Mouse (Mus musculus) fat pad, adult 2 months (tissue): Measurements from ENCODE around the gene Slc4a5.
A peak's percentile ranks its signal among the peaks of the same experiment; 100 is the strongest.

Experiments used
- DNase-seq: peaks from one replicate; pipeline ENCODE4 v3.0.0-alpha.2; 2011; ENCODE audit warnings: low read depth, low spot score; ENCODE audit errors: extremely low read depth

The Slc4a5 gene

DNA sequence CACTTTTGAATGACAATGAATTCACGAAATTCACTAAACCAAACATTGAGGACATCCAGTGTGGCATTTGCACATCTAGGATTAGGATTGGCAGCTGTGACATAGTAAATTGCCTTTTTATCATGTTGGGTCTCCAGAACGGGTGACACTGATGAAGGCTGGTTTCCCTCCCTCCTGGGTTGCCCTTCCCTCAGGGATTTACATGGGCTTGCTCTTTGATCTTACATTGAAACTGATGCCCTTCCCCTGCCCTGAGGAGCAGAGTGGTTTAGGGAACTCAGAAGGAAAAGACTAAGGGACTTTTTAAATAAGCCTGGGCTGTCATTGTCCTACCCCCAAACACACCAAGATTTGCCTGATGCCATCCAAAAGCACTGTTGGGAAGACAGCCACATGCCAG is 11.9 kb downstream of the Slc4a5 start:
- no peak for DNase-seq

DNA sequence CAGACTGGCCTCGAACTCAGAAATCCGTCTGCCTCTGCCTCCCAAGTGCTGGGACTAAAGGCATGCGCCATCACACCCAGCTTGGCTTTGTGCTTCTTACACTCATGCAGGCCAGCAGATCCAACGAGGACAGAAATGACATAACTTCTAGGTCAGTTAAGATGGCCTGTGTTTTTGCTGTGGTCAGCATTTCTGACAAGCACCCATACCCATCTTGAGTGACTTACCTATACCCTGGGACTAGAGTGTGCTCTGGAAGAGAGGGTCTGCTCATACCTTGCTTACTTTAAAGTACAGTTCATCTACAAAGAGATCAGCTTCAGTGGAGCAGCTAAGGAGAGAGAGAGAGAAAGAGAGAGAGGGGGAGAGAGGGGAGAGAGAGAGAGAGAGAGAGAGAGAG is 13.7 kb downstream of the Slc4a5 start:
- no peak for DNase-seq

DNA sequence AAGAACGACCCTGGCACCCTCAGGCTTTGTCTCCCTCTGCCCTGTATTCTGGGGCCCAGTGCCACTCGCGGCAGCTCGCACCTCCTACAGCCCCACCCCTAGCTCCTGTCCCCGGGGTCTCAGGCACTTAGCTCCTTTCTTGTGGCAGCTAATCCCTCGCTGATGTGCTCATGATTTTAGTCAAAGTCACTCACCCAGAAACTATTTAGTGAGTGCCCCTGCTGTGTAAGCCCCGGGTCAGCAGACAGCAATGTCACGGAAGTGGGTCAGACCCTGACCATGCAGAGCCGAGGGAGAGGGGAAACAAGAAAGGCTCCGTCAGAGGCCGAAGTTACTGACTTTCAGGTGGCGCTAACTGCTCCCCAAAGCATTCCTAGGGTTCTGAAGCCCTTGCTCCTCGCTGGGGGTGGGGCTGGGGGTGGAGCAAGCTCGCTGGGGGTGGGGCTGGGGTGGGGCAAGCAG is 14.7 kb downstream of the Slc4a5 start:
- DNase-seq: no peak

DNA sequence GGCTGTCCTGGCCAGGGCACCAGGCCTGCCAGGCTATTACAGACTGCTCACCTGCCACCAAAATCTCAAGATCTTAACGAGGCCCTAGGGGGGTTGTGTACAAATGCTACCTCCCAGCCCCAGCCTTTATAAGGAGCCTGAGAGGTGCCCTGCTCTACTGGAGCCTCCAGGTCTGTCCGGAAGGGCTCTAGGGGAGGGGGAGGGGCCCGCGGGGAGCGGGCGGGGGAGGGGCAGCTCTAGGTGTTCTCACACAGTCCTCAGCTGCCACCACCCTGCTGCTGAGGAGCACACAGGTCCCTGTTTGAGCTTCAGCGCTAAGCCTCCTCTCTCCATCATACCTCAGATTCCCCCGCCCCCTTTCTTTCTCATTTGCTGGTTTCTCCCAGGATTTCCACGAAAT is 17.5 kb downstream of the Slc4a5 start:
- no peak for DNase-seq

DNA sequence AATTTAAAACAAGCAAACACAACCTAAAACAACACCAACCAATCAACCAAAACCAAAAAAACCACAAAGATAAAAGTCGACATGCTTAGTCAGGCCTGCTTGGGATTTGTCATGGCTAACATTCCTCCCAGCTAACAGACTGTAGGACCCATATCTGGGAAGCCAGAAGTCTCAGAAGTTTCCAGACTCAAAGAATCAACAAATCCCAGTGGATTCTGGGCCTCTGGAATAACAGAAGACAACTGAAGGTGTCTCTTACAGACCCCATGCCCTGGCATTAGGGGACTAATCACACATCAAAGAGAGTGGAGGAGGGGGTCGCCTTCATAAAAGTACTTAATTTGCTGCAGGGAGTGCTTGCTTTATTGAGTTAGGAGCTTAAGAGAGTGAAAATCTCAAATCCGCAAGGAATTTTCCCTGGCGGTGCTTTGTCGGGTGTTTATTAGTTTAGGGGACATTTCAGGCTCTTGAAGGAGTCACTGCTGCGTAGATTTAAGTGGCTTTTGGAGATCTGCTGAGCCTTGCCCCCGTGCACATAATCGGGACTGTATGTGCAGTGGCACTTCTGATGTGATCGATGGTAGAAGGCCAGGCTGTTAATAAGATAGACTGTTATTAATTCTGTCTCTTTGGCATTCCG is 24.9 kb downstream of the Slc4a5 start:
- no peak for DNase-seq

DNA sequence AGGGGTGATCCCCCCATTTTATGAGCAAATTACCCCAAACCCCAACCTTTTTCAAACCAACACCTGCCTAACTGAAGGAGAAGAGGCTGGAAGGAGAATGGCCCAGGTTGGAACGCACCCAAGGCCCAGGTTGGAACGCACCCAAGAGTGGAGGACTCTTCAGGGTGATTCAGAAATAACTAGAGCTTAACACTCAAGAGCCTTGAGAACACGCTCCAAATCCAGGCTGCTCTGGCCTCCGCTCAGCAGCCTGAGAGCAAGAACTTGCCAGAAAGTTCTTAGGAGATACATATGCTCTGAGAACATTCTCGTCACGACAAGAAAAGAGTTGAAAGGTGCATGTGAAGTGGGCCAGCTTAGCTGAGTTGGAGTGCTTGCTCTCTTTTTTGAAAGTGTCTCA is 25.5 kb downstream of the Slc4a5 start:
- no peak for DNase-seq

DNA sequence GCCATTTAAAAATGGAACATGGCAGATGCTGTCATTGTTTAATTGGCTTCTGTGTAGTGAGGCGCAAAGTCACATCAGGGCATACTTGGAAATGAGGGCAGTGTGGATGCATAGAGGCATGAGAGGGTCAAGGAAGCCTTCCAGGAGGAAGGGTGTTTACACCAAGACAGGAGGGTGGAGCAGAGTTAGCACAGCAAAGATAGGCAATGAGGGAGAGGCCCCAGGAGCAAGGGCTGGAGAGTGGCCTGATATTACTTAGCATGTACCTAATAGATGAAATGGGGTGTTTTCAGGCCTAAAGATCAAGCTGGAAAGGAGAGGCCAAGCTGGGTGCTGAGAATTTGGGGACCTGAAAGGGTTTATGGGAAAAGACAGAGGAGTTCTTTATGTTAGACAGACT is 26.4 kb downstream of the Slc4a5 start:
- DNase-seq: no peak

DNA sequence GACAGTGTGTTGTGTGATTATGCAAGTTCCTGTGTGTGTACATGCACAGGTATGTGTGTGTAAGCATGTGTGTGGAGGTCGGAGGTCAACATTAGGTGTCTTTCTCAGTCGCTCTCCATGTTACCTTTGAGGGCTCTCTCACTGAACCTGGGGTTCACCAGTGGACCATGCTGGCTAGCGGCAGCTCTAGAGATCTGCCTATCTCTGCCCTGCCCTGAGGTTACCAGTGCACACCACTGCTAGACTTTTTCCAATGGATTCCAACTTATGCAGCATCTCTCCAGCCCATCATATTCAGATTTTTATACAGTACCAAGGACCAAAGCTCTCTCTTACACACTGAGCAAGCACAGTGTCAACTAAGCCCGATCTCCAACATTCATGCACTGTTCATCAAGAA is 27.1 kb downstream of the Slc4a5 start:
- no peak for DNase-seq

DNA sequence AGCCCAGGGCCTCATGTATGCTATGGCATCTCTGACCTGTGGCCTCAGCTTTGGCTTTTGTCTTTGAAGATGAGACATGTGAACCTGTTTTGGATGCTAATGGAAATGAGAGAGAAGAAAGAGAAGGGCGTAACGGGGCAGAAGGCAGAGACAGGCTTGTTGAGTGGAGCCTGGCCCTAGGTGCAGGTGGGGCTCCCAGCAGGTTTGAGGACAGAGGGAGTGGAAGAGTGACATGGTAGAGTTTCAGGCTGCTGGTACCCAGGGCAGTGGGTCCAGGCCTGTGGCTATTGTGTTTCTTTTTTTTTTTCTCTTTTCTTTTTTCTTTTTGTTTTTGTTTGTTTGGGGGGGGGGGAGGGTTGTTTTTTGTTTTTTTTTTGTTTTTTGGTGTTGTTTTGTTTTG is 27.5 kb downstream of the Slc4a5 start:
- DNase-seq: no peak

DNA sequence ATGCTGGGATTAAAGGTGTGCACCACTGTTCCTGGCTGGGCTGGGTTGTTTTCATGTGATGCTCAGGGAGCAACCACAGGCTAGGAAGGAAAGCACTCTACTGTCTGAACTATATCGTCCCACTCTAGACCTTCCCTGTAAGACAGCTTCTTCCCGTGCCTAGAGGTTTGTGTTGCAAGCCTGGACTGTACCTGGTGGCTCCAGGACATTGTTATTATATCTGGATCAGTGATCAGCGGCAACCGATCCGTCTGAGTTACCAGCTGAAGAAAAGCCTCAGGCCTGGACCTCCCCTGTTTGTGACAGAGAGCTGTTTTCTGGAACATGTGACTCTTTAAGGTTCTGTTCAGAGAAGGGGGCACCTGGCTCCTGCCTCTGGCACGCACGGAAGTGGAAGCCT is 34.6 kb downstream of the Slc4a5 start:
- no peak for DNase-seq

DNA sequence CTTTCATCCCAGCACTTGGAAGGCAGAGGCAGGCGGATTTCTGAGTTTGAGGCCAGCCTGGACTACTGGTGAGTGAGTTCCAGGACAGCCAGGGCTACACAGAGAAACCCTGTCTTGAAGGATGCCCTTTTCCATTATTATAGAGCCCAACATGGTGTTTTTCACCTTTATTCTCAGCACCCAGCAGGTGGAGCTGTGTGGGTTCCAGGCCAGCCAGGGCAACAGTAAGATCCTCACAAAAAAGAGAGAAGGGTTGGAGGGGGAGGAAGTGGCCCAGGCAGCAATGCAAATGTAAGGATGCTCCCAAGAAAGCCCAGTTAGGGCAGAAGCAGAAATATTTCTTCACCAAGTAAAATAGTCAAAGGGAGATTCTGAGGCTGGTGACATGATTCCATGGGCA is 44.9 kb downstream of the Slc4a5 start:
- DNase-seq: no peak

DNA sequence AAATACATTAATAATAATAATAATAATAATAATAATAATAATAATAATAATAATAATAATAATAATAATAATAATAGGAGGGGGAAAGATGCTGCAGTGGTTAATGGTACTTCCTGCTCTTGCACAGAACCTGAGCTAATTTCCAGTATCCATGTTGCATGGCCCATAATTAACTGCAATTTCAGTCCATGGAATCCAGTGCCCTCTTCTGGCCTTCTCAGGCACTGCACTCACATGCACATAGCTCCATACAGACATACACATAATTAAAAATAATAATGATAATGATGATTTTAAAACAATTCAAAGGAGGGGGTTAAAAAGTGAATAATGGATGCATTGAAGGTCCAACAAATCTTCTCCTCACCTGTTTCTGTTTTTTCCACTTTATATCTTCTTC is 45.6 kb downstream of the Slc4a5 start:
- DNase-seq: no peak

DNA sequence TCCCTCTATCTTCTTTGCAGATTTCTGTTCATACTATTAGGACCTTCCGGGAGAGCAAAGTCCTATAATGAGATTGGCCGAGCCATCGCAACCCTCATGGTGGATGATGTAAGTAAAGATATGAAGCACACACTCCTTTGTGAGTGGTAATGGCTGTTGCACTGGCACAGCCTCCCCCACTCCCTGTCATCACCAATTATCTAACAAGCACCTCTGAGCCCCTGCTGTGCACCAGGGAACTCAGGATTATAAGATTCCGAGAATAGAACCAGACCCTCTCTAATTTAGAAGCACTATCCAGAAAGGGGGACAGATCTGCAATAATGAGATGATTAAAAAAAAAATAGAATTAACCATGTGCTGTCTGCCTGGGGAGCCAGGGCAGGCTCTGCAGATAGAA is 46.0 kb downstream of the Slc4a5 start:
- no peak for DNase-seq

DNA sequence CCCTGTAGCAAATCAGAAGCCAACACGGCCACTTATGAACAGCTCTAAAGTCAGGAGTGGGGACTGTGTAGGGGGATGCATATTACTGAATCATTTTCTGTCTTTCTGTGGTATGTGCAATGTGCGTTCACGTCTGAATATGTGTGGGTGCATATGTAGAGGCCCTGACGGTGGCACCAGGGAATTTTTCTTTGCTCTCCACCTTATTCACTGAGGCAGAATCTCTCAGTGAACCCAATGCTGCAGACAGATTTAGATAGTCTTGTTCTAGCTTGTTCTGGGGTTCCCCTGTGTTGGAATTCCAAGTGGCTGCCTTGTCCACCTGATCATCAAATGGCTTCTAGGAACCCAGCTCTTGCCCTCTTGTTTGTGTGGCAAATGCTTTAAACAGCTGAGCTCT is 48.0 kb downstream of the Slc4a5 start:
- no peak for DNase-seq

DNA sequence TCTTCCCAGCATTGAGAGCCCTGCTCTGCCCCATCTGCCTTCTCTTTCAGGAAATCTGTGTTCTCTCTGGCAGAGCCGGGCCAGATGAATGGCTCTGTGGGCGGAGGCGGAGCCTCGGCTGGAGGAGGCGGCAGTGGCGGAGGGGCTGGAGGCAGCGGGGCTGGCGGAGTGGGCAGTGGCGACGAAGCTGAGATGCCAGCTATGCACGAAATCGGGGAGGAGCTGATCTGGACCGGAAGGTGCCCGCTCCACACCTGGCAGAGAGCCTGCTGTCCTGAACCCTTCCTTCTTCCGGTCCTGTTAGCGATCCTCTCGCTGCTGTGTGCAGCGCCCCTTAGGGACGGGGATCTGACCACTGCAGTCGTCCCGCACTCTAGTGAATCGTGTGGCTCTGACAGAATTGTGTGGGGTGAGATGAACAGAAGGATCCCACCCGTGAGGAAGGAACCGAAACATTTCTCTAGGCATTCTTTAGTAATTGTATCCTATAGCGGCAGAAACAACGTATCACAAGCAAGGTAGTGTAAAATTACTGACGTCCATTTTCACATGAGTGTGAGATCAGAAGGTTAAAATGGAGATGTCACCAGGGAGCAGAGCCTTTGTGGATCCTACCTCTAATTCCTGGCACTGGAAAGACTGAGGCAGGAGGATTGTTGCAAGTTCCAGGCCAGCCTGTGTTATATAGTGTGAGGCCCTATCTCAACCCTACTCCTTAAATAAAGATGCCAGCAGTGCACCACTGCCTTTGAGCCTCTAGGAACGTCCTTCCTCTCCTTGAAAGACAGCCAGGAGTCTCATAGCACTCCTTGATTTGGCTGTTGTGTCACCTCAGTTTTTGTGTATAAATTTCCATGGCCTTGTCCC is 48.7 kb downstream of the Slc4a5 start:
- peak; percentile 21 for DNase-seq

DNA sequence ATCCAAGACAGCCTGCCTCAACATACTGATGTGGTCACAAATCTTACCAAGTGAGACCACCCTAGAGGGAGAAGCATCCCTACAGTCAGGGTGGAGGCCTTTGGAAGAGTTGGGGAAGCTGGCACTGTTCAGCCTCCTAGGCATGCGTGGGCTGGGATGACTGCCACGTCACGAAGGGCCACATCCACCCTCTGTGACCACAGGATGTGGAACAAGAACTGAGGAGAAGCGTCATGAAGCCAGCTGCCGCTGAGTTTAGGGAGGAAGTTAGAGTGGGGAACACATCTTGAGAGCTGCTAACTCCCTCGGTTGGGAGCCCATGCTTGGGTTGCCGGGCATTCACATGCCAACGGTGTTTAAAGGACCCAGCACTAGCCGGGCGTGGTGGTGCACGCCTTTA is 54.1 kb downstream of the Slc4a5 start:
- no peak for DNase-seq

DNA sequence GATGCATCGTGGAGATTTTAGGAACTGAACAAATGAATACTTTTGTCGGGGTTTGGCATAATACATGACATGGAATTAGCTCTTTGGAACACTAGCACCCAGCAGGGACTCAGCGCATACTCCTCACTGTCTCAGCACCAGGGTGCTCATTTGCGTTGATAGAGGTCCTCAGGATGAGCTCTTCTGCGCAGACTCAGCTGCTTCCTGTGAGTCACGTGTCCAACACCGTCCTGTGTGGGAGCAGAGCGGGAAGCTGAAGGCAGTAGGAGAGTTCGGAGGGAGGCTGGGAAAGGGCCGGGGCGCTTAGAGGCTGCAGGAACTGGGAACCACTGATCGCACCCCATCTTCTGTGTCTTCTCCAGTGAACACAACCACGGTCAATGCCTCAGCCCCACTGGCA is 57.5 kb downstream of the Slc4a5 start:
- no peak for DNase-seq

DNA sequence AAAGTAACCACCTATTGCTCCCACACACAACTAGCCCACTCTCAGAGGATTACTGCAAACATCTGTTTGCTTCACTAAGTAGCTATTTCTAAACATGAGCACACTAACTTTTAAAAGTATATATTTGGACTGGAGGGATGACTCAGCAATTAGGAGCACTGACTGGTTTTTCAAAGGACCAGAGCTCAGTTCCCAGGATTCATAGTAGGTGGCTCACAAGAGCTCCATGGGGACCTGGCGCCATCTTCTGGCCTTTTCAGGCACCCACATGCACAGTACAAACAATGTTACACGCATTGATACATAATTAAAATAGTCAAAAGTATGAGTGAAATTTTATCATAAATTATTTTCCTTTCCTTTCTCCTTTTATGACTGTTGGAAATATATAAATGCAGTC is 59.3 kb downstream of the Slc4a5 start:
- DNase-seq: no peak

DNA sequence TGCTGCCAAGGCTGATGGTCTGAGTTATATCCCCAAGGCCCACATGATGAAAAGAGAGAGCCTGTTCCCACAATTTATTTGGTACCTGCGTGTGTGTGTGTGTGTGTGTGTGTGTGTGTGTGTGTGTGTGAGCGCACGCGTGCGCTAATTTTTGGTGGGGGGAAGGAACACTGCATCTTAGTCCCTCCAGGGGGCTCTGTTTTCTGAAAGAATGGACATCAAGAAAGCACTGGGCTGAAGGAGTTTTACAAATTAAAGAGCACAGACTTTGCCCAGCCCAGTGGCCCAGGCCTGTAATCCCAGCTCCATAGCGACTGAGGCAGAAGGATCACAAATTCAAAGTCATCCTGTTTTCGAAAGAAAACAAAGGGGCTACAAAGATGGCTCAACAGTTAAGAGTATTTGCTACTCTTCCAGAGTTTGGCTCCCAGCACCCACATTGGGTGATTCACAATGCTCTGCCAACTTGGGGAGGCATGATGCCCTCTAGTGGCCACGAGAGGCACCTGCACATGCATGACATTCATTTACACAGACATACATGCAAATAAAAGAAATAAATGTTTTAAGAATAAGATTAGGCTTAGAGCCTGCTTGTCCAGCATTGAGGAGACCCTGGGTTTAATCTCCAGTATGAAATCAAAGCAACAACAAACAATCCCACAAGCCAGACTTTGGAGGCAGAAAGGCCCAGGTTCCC is 60.8 kb downstream of the Slc4a5 start:
- DNase-seq: no peak

DNA sequence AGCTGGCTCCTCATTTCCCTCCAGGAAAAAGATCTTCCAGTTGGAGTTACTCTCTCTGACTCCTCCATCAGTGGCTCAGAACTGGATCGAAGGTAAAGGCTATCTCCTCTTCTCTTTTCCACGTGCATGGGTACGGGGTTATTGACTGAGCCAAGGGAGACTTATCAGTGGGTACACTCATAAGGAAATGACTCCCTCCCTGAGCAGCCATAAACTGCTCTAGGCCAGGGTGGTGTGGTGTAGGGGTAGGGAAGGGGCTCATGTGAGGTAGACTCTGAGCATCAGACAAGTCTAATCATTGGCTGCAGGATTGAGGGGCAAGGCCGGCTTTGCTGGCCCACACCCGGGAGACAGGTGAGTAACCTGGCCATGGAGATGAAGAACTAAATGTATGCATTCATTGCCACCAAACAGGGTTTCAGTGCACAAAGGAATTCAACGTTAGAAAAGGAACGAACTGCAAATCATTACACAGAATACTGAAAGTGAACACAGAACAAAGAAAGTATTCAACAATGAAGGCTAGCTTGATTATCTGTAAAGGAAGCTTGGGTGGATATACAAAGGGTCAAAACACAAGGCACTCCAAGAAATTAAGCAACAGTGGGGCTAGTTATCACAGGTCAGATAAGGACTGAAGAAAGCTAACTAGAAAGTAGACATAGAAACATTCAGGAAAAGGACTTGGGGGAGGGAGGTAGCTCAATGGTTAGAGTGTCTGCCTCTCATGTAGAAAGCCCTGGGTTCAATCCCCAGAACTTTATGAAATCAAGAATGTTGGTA is 81.0 kb downstream of the Slc4a5 start:
- DNase-seq: no peak

DNA sequence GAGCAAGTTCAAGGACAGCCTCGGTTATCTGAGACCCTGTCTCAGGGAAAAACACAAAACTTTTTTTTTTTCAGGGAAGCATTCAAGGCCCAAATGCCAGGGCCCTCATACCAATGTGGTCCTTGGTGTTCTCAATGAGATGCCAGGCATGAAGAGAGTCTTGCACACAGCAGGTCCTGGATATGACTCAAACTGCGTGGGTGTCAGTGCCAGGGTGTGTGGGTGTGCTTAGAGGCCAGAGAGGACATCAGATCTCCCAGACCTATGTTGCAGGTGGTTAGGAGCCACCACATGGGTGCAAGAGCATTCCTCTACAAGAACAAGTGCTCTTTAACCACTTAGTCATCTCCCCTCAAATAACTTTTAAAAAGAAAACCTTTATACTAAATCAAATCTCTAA is 81.7 kb downstream of the Slc4a5 start:
- no peak for DNase-seq
